Mouse (Mus musculus): ENCODE data around the gene Crybb1.

DNA sequence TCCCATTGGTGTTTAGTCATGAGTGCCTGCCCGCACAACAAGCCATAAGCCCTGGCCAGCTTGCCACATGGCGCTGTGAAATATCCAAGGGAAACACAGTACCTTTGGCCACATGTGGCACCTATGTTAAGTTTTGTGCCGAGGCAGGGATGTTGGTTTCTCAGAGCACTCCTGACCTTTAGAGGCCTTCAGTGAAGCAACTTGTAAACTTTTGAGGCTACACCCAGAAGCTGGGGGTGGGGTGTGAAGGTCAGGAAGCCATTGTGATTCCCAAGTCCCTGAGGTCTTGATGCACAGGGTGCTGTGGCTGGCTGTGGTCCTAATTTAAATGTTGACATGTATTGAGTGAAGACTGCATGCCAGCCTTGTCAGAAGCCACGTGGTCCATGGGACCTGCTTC, 43.8 kb downstream of the Crybb1 start:
- TF ChIP-seq POLR2A (IDR thresholded peaks at IDR 0.05; ENCODE audit: control insufficient read depth, extremely low read depth, insufficient read depth, low read length, poor library complexity), result no peak
- TF ChIP-seq CTCF (IDR thresholded peaks at IDR 0.05; ENCODE audit: borderline replicate concordance, control insufficient read depth, extremely low read depth, insufficient read depth, low read length, poor library complexity), result no peak
